Mouse (Mus musculus): ENCODE data around the gene Olfm1.

The Olfm1 gene

DNA sequence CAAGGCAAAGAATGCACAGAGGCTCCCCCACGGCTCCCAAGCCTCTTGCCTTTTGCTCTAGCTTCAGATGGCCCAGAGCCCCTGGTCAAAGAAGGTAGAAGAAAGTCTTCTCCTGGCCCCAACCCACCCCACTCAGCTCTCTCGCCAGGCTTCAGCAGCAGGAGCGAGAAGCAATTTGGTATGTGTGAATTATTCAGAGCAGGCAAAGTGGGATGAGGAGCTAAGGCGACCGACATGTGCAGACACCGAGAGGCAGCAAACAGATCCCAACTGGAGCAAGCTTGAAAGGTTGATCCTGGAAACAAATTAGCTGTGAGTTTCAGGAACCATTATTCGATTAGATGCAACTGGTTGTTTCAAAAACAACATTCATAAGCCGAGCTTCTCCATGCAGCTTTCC is 46.8 kb downstream of the Olfm1 start:
- no peaks in the 10 kb centered on the region for H3K27me3 ChIP-seq (ENCODE audit: control insufficient read depth, insufficient read depth, low read length, poor library complexity, severe bottlenecking)
- no peaks in the 10 kb centered on the region for H3K36me3 ChIP-seq (ENCODE audit: control insufficient read depth, insufficient read depth, low read length, poor library complexity, severe bottlenecking)
- DNase-seq (ENCODE audit: low read depth, low spot score) = no peak

DNA sequence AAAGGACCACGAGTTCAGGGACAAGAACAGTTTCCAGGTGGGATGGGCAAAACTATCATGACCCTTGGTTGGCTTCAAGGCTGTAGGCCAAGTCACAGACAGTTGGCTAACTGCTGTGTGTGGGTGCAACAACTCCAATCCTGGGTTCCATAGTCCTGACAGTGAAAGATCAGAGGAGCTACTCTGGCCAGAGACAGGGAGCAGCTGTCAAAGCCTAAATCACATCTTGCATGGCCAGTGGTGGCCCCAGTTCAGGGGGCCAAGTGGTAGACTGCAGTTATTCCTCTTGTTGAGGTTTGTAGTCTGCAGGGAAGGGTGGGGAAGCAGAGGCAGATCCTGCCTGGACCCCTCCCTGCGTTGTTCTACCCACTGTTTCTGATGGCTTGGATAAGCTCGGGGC is 48.1 kb downstream of the Olfm1 start:
- no peaks in the 10 kb centered on the region for H3K27me3 ChIP-seq (ENCODE audit: control insufficient read depth, insufficient read depth, low read length, poor library complexity, severe bottlenecking)
- no peaks in the 10 kb centered on the region for H3K36me3 ChIP-seq (ENCODE audit: control insufficient read depth, insufficient read depth, low read length, poor library complexity, severe bottlenecking)
- no peak for DNase-seq (ENCODE audit: low read depth, low spot score)

DNA sequence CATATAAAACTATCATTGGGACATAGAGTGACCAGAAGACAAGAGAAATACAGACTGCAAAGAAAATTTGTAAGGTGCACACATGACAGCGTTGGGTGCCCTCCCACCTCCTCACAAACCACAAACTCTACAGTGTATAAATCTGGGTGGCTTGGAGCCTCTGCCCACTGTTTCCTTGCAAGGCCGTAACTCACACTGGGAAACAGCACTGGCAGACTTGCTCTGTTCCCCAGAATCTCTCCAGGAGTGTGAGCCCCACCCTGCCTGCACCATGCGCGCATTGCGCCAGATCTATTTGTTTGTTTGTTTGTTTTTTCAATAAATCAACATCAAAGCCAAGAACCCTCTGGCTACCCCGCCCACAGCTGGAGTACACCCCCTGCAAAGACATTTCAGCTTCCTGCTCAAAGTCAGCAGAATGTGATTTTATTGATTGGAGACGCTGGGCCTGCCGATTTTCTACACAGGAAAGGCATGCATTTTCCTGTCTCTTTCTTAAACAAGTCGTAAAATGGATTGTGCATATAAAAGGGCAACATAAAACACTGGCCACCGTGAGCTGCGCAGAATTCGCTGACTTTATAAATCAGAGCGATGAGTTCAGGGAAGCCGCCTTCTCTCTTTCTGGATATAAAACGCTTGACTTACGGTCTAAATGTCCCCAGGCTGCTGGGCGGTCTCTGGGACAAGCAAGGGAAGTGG is 48.9 kb downstream of the Olfm1 start:
- no peak for DNase-seq (ENCODE audit: low read depth, low spot score)
- Histone ChIP-seq H3K27me3 (ENCODE audit: control insufficient read depth, insufficient read depth, low read length, poor library complexity, severe bottlenecking) (no peaks in the 10 kb centered on the region), H3K36me3 (ENCODE audit: control insufficient read depth, insufficient read depth, low read length, poor library complexity, severe bottlenecking) (no peaks in the 10 kb centered on the region)

DNA sequence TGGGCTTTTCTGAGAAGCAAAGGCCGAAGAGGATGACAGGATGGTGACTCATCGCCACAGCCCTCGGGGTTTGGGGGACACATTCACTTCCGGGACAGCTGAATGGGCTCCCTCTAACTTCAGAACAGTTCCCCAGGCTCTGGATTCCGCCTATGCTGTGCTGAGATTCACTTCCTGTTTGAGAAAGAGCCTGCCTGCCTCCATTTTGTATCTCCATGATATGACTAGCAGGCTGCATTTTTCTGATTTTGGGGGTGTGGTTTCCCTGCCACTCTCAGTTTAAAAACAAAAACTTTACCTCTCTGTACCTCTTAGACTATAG is 49.4 kb downstream of the Olfm1 start:
- Histone ChIP-seq H3K36me3 (ENCODE audit: control insufficient read depth, insufficient read depth, low read length, poor library complexity, severe bottlenecking) (no peaks in the 10 kb centered on the region), H3K27me3 (ENCODE audit: control insufficient read depth, insufficient read depth, low read length, poor library complexity, severe bottlenecking) (no peaks in the 10 kb centered on the region)
- DNase-seq (ENCODE audit: low read depth, low spot score) = peak; percentile 15

DNA sequence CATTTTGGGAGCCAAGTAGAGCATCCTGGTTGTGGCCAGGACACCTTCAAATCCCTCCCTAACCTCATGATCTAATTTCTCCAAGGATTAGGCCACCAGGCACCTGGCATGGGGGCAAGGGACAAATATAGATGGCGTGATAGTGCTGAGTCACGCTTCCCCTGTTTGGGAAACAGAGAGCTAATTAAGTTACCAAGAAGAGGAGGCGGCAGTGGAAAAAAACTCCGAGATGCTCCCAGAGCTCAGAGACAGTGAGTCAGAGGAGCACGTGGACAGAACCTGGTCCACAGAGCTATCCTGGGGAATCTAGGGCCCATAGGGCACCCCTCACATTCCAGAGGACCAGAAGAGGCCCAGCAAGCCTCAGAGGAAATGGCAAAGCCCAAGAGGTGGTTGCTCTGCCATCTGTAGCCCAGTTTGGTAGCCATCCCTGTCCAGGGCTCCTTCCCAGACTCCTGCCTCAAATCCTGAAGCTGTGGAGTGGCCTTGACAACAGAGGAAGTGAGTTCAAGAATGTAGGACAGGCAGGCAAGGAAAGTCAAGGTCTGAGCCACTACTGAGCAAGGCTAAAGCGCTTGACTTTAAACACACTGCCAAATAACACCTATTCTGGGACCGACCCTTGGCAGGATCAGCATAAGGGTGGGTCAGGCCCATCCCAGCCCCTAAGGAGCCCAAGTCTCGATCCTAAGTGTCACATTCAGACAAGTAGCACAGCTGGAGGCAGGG is 52.0 kb downstream of the Olfm1 start:
- DNase-seq (ENCODE audit: low read depth, low spot score) = no peak
- Histone ChIP-seq H3K27me3 (ENCODE audit: control insufficient read depth, insufficient read depth, low read length, poor library complexity, severe bottlenecking) (no peaks in the 10 kb centered on the region), H3K36me3 (ENCODE audit: control insufficient read depth, insufficient read depth, low read length, poor library complexity, severe bottlenecking) (no peaks in the 10 kb centered on the region)

GRCm38 (mm10) chr2:28246110-28246653 is 53.4 kb downstream of the Olfm1 start:
- no peak for DNase-seq (ENCODE audit: low read depth, low spot score)
- Histone ChIP-seq H3K36me3 (ENCODE audit: control insufficient read depth, insufficient read depth, low read length, poor library complexity, severe bottlenecking) (no peaks in the 10 kb centered on the region), H3K27me3 (ENCODE audit: control insufficient read depth, insufficient read depth, low read length, poor library complexity, severe bottlenecking) (no peaks in the 10 kb centered on the region)

GRCm38 (mm10) chr2:28247098-28247497 is 54.3 kb downstream of the Olfm1 start:
- no peaks in the 10 kb centered on the region for H3K27me3 ChIP-seq (ENCODE audit: control insufficient read depth, insufficient read depth, low read length, poor library complexity, severe bottlenecking)
- DNase-seq (ENCODE audit: low read depth, low spot score) = no peak
- no peaks in the 10 kb centered on the region for H3K36me3 ChIP-seq (ENCODE audit: control insufficient read depth, insufficient read depth, low read length, poor library complexity, severe bottlenecking)

GRCm38 (mm10) chr2:28252554-28252953 is 59.8 kb downstream of the Olfm1 start:
- Histone ChIP-seq H3K36me3 (ENCODE audit: control insufficient read depth, insufficient read depth, low read length, poor library complexity, severe bottlenecking) (no peaks in the 10 kb centered on the region), H3K27me3 (ENCODE audit: control insufficient read depth, insufficient read depth, low read length, poor library complexity, severe bottlenecking) (no peaks in the 10 kb centered on the region)
- no peak for DNase-seq (ENCODE audit: low read depth, low spot score)

- no peaks in the 10 kb centered on the region for H3K27me3 ChIP-seq (ENCODE audit: control insufficient read depth, insufficient read depth, low read length, poor library complexity, severe bottlenecking)
- no peaks in the 10 kb centered on the region for H3K36me3 ChIP-seq (ENCODE audit: control insufficient read depth, insufficient read depth, low read length, poor library complexity, severe bottlenecking)
- DNase-seq (ENCODE audit: low read depth, low spot score) = no peak
These were observed 63.2 kb downstream of the Olfm1 start for GRCm38 (mm10) chr2:28256029-28256428.

DNA sequence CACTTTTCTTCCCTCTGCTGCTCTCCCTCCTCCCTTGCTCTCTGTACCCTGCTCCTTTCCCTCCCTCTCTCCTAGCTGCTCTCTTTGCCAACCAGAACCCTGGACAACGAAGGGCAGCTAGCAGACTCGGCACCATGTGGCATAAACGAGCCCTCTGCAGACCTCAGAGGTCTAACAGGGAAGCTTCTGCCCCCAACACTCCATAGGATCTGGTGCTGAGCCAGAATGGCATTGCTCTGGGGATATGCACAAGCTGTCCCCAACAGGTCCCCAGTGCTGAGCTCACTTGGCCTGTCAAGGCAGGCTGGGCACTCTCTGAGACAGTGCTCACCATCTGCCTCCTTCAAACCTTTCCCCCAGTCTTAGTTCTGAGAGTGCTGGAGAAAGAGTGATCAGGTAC is 68.6 kb downstream of the Olfm1 start:
- no peaks in the 10 kb centered on the region for H3K36me3 ChIP-seq (ENCODE audit: control insufficient read depth, insufficient read depth, low read length, poor library complexity, severe bottlenecking)
- no peak for DNase-seq (ENCODE audit: low read depth, low spot score)
- H3K27me3 ChIP-seq (ENCODE audit: control insufficient read depth, insufficient read depth, low read length, poor library complexity, severe bottlenecking) = no peaks in the 10 kb centered on the region

GRCm38 (mm10) chr2:28267776-28268275 is 75.0 kb downstream of the Olfm1 start:
- no peak for DNase-seq (ENCODE audit: low read depth, low spot score)

GRCm38 (mm10) chr2:28270561-28270960 is 77.8 kb downstream of the Olfm1 start:
- Histone ChIP-seq H3K27me3 (ENCODE audit: control insufficient read depth, insufficient read depth, low read length, poor library complexity, severe bottlenecking) (no peaks in the 10 kb centered on the region), H3K36me3 (ENCODE audit: control insufficient read depth, insufficient read depth, low read length, poor library complexity, severe bottlenecking) (no peaks in the 10 kb centered on the region)
- DNase-seq (ENCODE audit: low read depth, low spot score) = no peak

More at GRCm38 (mm10) chr2:28267776-28268275, 75.0 kb downstream of the Olfm1 start:
- H3K36me3 ChIP-seq (ENCODE audit: control insufficient read depth, insufficient read depth, low read length, poor library complexity, severe bottlenecking) = no peaks in the 10 kb centered on the region
- no peaks in the 10 kb centered on the region for H3K27me3 ChIP-seq (ENCODE audit: control insufficient read depth, insufficient read depth, low read length, poor library complexity, severe bottlenecking)

GRCm38 (mm10) chr2:28272218-28272965 is 79.6 kb downstream of the Olfm1 start:
- DNase-seq (ENCODE audit: low read depth, low spot score) = no peak
- H3K27me3 ChIP-seq (ENCODE audit: control insufficient read depth, insufficient read depth, low read length, poor library complexity, severe bottlenecking) = no peaks in the 10 kb centered on the region

GRCm38 (mm10) chr2:28274006-28274405 is 81.2 kb downstream of the Olfm1 start:
- DNase-seq (ENCODE audit: low read depth, low spot score) = no peak
- Histone ChIP-seq H3K27me3 (ENCODE audit: control insufficient read depth, insufficient read depth, low read length, poor library complexity, severe bottlenecking) (no peaks in the 10 kb centered on the region), H3K36me3 (ENCODE audit: control insufficient read depth, insufficient read depth, low read length, poor library complexity, severe bottlenecking) (no peaks in the 10 kb centered on the region)

More at GRCm38 (mm10) chr2:28272218-28272965, 79.6 kb downstream of the Olfm1 start:
- no peaks in the 10 kb centered on the region for H3K36me3 ChIP-seq (ENCODE audit: control insufficient read depth, insufficient read depth, low read length, poor library complexity, severe bottlenecking)

DNA sequence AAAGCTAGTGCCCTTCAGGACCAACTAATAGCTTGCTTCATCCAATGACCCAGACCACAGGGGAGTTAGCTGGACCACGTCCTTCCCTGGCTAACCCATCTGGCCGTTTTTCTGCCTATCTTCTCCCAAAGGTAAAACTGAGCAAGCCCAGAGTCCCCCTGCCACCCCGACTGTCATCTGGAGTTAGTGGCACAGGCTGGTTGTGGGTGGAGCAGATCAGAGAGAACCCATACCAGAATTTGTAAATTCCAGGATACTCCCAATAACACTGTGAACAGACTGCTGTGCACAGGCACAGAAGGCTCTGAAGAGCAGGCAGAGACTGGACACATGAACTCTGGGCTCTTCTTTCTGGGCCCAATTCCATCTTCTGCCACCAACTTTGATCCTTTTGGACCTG is 82.6 kb downstream of the Olfm1 start:
- Histone ChIP-seq H3K36me3 (ENCODE audit: control insufficient read depth, insufficient read depth, low read length, poor library complexity, severe bottlenecking) (no peaks in the 10 kb centered on the region), H3K27me3 (ENCODE audit: control insufficient read depth, insufficient read depth, low read length, poor library complexity, severe bottlenecking) (no peaks in the 10 kb centered on the region)
- no peak for DNase-seq (ENCODE audit: low read depth, low spot score)
